Mouse (Mus musculus) forebrain, postnatal 0 days (tissue): ENCODE results near the gene Cyp2c68. TPM values are rescaled to one million over a fixed set of nuclear protein-coding genes. Genes with fewer than 3 reads are reported as not detected.
"Not testable (repeated sequence)": the region's sequence is repeated elsewhere in the genome, so short reads cannot be mapped to it uniquely, and the experiment has no call there.

Experiments
- ATAC-seq: fragments of 200-750 bp; cut with Nextera tagmentation; 2 replicates; pipeline ENCODE4 v1.8.0; 2017; ENCODE audit warnings: mild to moderate bottlenecking, moderate library complexity
- DNase-seq: peaks from one replicate; pipeline ENCODE4 v3.0.0-alpha.2; 2015
- H3K27ac ChIP-seq: fragments of 300-500 bp; sonication (generic); 2 replicates; pipeline ENCODE4 v1.5.1; 2014; ENCODE audit warnings: low read depth, mild to moderate bottlenecking, antibody characterized with exemption, low read length, moderate library complexity, mixed read lengths
- H3K27me3 ChIP-seq: fragments of 300-500 bp; sonication (generic); 2 replicates; pipeline ENCODE4 v1.6.1; 2014; ENCODE audit warnings: mild to moderate bottlenecking, low read length, mixed read lengths; ENCODE audit not compliant: insufficient read depth
- H3K36me3 ChIP-seq: fragments of 300-500 bp; sonication (generic); 2 replicates; pipeline ENCODE4 v1.6.1; 2014; ENCODE audit warnings: mild to moderate bottlenecking, moderate library complexity; ENCODE audit not compliant: insufficient read depth
- H3K4me1 ChIP-seq: fragments of 300-500 bp; sonication (generic); 2 replicates; pipeline ENCODE4 v1.6.1; 2014; ENCODE audit warnings: antibody characterized with exemption; ENCODE audit not compliant: insufficient read depth
- H3K4me2 ChIP-seq: fragments of 300-500 bp; sonication (generic); 2 replicates; pipeline ENCODE4 v1.6.1; 2014; ENCODE audit warnings: low read depth, mild to moderate bottlenecking, moderate library complexity
- H3K4me3 ChIP-seq: fragments of 300-500 bp; sonication (generic); 2 replicates; pipeline ENCODE4 v1.5.1; 2014; ENCODE audit warnings: low read depth, low read length, mixed read lengths
- H3K9ac ChIP-seq: fragments of 300-500 bp; sonication (generic); 2 replicates; pipeline ENCODE4 v1.6.1; 2014; ENCODE audit warnings: mild to moderate bottlenecking
- H3K9me3 ChIP-seq: fragments of 300-500 bp; sonication (generic); 2 replicates; pipeline ENCODE4 v1.6.1; 2016; ENCODE audit warnings: low read length
- CTCF ChIP-seq: sonication (generic); IDR thresholded peaks from 2 replicates; pipeline ENCODE4 v1.5.1; 2016; ENCODE audit warnings: antibody characterized with exemption, control low read depth, low read depth
- WGBS: fragments of 180-500 bp; shearing (Covaris S2); extraction: QIAGEN DNeasy Blood & Tissue Kit; methylation state at CpG from one replicate; pipeline ENCODE4 v1.1.7; 2014; 5-methylcytosine and 5-hydroxymethylcytosine counted together
- polyA plus RNA-seq: library from polyadenylated mRNA; unstranded; fragments of >200 nt; fragmentation: Nextera tagmentation; extraction: Ambion mirVana; gene quantifications from 2 replicates; pipeline ENCODE4 v1.2.1, GENCODE M21; 2015
- total RNA-seq: library from RNA; depleted of rRNA; stranded (reverse); fragments of >200 nt; gene quantifications from 2 replicates; pipeline ENCODE4 v1.2.3, GENCODE M21; 2014; rRNA removed

Cyp2c68 gene
- total and polyA plus RNA-seq, 2 experiments from 2014 or later = 0.24 TPM; not detected in 1

DNA sequence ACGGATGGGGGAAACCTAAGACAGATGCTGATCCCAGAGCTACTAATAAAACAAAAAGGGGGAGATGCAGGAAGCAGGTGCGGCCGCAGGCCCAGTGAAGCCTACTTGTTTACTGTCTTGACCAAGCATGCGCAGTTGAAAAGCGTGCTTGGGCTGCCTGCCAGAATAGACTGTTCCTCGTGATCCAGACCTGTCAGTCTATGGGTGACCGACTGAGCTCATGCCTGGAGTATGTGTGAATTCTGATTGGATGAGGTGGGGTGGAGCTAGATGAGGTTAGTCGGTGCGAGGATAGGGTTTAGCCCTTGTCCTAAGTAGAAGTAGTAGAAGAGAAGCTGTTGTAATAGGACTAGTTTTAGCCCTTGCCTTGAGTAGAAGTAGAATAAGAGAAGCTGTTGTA lies 93.3 kb downstream of the Cyp2c68 start:
- no peak for TF ChIP-seq CTCF
- Histone ChIP-seq H3K27me3 (no peaks in the 10 kb centered on the region), H3K4me3 (no peak overlapping the region), H3K36me3 (no peaks in the 10 kb centered on the region), H3K4me2 (no peak overlapping the region), H3K27ac (no peak overlapping the region), H3K4me1 (no peaks in the 10 kb centered on the region), H3K9me3 (no peaks in the 10 kb centered on the region), H3K9ac (no peak overlapping the region)
- no peak for ATAC-seq
- no peak for DNase-seq
- 93% methylated on average over 9 of the region's 9 CpGs for WGBS

DNA sequence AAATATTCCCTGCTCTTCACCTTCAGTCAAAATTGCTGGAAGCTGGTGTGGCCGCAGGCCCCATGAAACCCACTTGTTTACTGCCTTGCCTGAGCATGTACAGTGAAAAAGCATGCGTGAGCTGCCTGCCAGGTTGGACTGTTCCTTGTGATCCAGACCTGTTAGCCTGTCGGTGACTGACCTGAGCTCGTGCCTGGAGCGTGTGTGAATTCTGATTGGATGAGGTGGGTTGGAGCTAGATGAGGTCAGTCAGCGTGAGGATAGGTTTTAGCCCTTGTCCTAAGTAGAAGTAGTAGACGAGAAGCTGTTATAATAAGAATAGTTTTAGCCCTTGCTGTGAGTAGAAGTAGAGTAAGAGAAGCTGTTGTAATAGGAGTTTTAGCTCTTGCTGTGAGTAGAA lies 96.3 kb downstream of the Cyp2c68 start:
- H3K4me3 ChIP-seq, H3K27ac ChIP-seq, H3K4me1 ChIP-seq, DNase-seq, H3K4me2 ChIP-seq, H3K9ac ChIP-seq, H3K9me3 ChIP-seq, H3K36me3 ChIP-seq, ATAC-seq, H3K27me3 ChIP-seq: not testable (repeated sequence)
- WGBS = 89% methylated on average over 7 of the region's 7 CpGs

Other genes with a start within 250 kb of the Cyp2c68 start
- not detected in 2 replicates for gene Cyp2c39, start 230.2 kb downstream of the Cyp2c68 start, total RNA-seq
- gene Cyp2c39, start 230.2 kb downstream of the Cyp2c68 start, polyA plus RNA-seq = not detected in 2 replicates
- gene Cyp2c67, start 92.0 kb downstream of the Cyp2c68 start, total RNA-seq = not detected in 2 replicates
- gene Cyp2c67, start 92.0 kb downstream of the Cyp2c68 start, polyA plus RNA-seq = not detected in 2 replicates
- gene Cyp2c40, start 71.8 kb upstream of the Cyp2c68 start, total RNA-seq = not detected in 2 replicates
- not detected in 2 replicates for gene Cyp2c40, start 71.8 kb upstream of the Cyp2c68 start, polyA plus RNA-seq
- gene Cyp2c69, start 145.7 kb upstream of the Cyp2c68 start, total RNA-seq = not detected in 2 replicates
- not detected in 2 replicates for gene Cyp2c69, start 145.7 kb upstream of the Cyp2c68 start, polyA plus RNA-seq